Mouse (Mus musculus): ENCODE data around the gene Rpl24. TPM values are rescaled to one million over a fixed set of nuclear protein-coding genes. Genes with fewer than 3 reads are reported as not detected.

Rpl24 gene
- polyA plus RNA-seq, 1 experiment from 2014 or later, result 687 TPM

DNA sequence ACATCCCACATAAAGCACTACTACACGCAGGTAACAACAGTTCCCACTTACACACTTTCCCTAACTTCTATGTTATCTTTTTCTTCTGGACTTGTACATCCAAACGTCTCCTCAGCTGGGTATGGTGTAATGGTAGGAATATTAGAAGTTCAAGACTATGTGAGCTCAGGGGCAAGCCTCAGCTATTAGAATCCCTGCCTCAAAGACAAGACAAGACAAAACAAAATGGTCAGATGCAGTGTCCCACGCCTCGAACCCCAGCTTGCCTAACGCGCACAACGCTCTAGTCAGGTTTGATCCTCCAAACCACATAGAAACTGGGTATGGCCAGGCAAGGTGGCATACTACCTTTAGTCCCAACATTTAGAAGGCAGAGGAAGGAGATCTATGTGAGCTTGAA lies 53.6 kb downstream of the Rpl24 start:
- no peak for ATAC-seq (ENCODE audit: borderline replicate concordance, extremely low read depth, low FRiP score, low TSS enrichment)
- no peaks in the 10 kb centered on the region for H3K4me1 ChIP-seq
- no peak overlapping the region for H3K4me2 ChIP-seq
- peaks cover 49% of the 10 kb centered on the region for H3K36me3 ChIP-seq
- no peak overlapping the region for H3K9ac ChIP-seq
- no peak overlapping the region for H3K27ac ChIP-seq
- no peaks in the 10 kb centered on the region for H3K9me3 ChIP-seq
- 95% methylated on average over 7 of the region's 7 CpGs for WGBS
- H3K4me3 ChIP-seq, result no peak overlapping the region
- no peaks in the 10 kb centered on the region for H3K27me3 ChIP-seq

Other genes with a start within 250 kb of the Rpl24 start
- gene Nfkbiz, start 127.4 kb upstream of the Rpl24 start, polyA plus RNA-seq (2015; fragmentation: Nextera tagmentation; extraction: Ambion mirVana), result 7.5 and 8.0 TPM in 2 replicates
- 1.2 and 1.3 TPM in 2 replicates for gene Nxpe3, start 71.0 kb upstream of the Rpl24 start, polyA plus RNA-seq (2015; fragmentation: Nextera tagmentation; extraction: Ambion mirVana)
- gene Cep97, start 31.4 kb upstream of the Rpl24 start, polyA plus RNA-seq (2015; fragmentation: Nextera tagmentation; extraction: Ambion mirVana), result 9.7 and 10.7 TPM in 2 replicates
- gene Zbtb11, start 7.6 kb downstream of the Rpl24 start, polyA plus RNA-seq (2015; fragmentation: Nextera tagmentation; extraction: Ambion mirVana), result 17.9 and 18.2 TPM in 2 replicates
- 233 and 240 TPM in 2 replicates for gene Pcnp, start 63.5 kb downstream of the Rpl24 start, polyA plus RNA-seq (2015; fragmentation: Nextera tagmentation; extraction: Ambion mirVana)
- 25.4 TPM in 2 replicates for gene Trmt10c, start 71.5 kb downstream of the Rpl24 start, polyA plus RNA-seq (2015; fragmentation: Nextera tagmentation; extraction: Ambion mirVana)
- 26.2 and 27.0 TPM in 2 replicates for gene Senp7, start 82.1 kb downstream of the Rpl24 start, polyA plus RNA-seq (2015; fragmentation: Nextera tagmentation; extraction: Ambion mirVana)
- gene Impg2, start 238.0 kb downstream of the Rpl24 start, polyA plus RNA-seq (2015; fragmentation: Nextera tagmentation; extraction: Ambion mirVana), result 0.08 and 0.10 TPM in 2 replicates